Mouse (Mus musculus) liver, postnatal 0 days (tissue): ENCODE data around the gene Ncoa1.

Experiments used
- CTCF ChIP-seq: sonication (generic); IDR thresholded peaks from 2 replicates; pipeline ENCODE4 v1.5.1; 2016; ENCODE audit warnings: antibody characterized with exemption, low read depth
- EP300 ChIP-seq: IDR thresholded peaks from 2 replicates; pipeline ENCODE4 v1.6.1; 2016; ENCODE audit warnings: antibody characterized with exemption, low read depth, mild to moderate bottlenecking

DNA sequence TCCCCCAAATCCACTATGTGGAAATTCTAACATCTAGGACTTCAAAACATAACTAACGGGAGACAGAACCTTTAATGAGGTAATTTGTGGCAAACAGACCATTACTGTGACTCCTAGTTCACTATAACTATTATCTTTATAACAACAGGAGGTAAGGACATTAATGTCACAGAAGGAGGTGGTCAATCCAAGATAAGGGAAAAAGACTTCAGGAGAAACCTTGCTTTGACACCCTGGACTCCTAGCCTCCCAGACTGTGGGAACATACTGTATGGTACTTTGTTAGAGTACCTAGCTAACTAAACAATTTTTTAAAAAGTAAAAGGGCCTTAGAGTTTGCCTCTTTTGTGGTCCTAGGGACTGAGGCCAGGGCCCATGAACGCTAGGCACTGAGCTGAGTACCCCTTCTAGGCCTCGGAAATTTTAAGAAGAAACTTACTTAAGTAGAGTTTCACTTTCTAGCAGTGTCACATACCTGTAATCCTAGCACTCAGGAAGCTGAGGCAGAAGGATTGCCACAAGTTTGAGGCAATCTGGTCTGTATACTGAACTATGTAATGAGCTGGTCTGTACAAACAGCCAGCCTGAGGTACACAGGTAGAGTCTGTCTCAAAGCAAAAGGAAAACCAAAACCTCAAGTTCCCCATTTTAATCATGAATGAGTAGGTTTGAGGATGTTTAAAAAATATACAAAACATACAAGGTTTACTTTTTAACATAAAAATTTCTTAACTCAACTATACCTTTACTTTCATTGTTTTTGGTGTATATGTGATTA, 197.8 kb downstream of the Ncoa1 start:
- TF ChIP-seq CTCF (no peak), EP300 (no peak)
